Mouse (Mus musculus): ENCODE results near the gene B9d2.
"Not testable (repeated sequence)": the region's sequence is repeated elsewhere in the genome, so short reads cannot be mapped to it uniquely, and the experiment has no call there.

The B9d2 gene

DNA sequence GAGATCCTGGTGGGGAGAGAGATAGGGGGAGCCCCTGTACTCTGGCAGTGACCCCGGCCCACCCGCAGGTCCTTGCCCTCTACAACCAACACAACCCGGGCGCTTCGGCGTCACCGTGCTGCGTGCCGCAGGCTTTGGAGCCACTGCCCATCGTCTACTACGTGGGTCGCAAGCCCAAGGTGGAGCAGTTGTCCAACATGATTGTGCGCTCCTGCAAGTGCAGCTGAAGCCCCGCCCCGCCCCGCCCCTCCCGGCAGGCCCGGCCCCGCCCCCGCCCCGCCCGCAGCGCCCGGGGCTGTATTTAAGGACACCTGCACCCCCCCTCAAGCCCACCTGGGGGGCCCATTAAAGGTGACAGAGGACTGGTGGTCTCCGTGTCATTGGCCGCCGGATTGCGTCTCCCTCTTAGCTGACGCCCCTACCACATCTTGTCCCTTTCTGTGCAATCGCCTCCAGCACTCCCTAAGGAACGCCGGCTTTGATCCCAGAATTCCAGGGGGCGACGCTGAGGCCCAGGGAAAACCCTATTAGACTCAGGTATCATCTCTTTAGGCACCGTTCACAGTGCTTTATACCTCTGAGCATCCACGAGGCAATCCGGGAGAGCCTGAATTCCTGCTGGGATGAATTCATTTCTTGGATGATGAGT lies 24.3 kb downstream of the B9d2 start:
- DNase-seq = no peak

GRCm38 (mm10) chr7:25705801-25706251 lies 25.2 kb downstream of the B9d2 start:
- DNase-seq = no peak

DNA sequence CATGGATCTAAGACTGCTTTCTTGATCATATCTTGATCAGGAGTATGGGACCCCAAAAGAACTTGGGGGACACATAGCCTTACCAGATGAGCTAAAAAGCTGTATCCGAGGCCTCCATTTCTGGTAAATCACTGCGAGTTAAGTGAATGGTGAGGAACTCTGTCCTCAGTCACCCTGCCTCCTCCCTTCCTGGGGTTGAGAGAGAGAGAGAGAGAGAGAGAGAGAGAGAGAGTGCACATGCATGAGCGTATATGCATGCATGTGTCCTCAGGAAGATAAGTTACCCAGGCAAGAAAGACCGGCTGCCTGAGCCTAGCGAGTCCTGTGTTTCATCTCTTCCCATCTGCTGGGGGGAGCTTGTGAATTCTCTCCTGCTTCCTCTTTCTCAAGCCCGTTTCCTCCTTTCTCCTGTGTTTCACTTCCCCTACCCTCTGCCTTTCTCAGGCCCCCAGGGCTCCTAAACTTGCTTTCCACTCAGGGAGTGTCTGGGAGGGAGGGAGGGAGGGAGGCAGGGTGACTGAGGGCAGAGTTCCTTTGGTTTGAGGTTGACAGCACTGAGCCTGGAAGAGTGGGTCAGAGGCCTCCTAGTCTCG lies 26.1 kb downstream of the B9d2 start:
- no peak for DNase-seq

- DNase-seq = no peak
Observed at GRCm38 (mm10) chr7:25707581-25708292, 27.2 kb downstream of the B9d2 start.

DNA sequence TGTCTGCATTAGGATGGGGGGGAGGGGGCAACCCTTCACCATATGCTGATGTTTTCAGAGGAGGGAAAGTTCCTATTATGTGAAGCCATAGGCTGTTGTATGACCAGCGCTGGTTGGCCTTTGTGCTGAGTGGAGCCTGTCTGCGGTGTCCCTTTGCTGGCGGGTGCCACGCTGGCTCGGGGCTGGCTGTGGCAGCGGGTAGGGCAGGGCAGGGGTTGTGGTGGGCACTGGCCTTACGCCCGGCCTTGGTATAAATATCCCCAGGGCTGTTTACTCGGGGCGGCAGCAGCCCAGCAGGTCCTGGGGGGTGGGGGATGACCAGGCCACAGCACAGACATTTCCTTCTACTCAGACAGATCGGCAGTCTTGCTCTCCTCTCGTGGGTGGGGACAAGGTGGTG lies 29.4 kb downstream of the B9d2 start:
- no peak for DNase-seq

GRCm38 (mm10) chr7:25710519-25711130 lies 30.0 kb downstream of the B9d2 start:
- DNase-seq = no peak

- DNase-seq = no peak
Observed at GRCm38 (mm10) chr7:25711165-25711564, 30.6 kb downstream of the B9d2 start.

GRCm38 (mm10) chr7:25711731-25712197 lies 31.2 kb downstream of the B9d2 start:
- DNase-seq = no peak

GRCm38 (mm10) chr7:25712801-25713200 lies 32.2 kb downstream of the B9d2 start:
- no peak for DNase-seq

- no peak for DNase-seq
Observed at GRCm38 (mm10) chr7:25714581-25714980, 34.0 kb downstream of the B9d2 start.

- DNase-seq = no peak
Observed at GRCm38 (mm10) chr7:25715731-25716271, 35.2 kb downstream of the B9d2 start.

DNA sequence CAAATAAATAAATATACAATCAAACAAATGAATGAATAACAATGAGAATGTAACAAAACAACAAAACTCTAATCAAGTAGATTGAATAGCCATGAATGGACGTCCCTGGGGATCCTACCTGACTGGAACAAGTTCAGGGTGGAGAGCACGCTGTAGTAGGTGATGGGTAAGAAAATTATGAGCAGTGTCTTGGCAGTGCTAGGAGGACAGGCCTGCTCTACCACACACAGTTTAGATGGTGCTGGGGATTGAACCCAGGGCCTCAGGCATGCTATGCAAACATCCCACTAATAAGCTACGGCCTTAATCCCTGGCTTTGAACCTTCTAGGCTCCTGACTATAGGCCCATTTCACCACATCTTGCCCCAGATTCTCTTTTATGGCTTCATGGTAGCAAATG lies 36.9 kb downstream of the B9d2 start:
- no peak for DNase-seq

DNA sequence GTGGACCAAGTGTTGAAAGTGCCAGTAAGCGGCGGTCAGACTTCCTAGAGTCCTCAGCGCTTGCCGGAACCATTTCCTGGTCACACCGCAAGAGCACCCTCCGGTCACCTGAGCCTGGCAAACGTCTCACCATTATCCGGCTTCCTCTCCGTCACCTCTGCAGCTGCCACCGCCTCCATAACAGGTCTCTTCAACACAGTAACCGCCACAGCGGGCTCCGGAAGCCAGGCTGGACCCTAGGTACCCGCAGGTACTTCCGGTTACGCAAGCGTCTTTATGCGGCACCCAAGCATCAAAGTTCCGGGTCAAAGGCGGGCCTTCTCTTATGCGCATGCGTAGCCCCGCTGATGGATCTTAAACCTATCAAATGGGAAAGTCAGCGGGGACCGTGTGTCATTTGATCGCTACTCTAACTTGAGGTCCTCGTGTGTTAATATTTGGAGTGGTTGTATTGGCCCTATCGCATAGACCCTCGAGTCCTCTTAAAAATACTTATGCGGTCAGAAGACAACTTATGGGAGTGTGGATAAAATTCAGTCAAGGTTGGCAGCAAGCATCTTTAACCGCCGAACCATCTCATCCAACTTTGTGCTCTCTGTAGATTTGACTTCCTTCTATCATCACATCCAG lies 38.3 kb downstream of the B9d2 start, which contains the start of gene Ccdc97:
TSS of gene Ccdc97 (minus strand) at position 301 of the 630 bp plus-strand sequence.
- DNase-seq = peak; percentile 92

GRCm38 (mm10) chr7:25719761-25720610 lies 39.4 kb downstream of the B9d2 start:
- DNase-seq = peak; percentile 71

- no peak for DNase-seq
Observed at GRCm38 (mm10) chr7:25720760-25721159, 40.2 kb downstream of the B9d2 start.

- not testable (repeated sequence) for DNase-seq
Observed at GRCm38 (mm10) chr7:25721776-25722175, 41.2 kb downstream of the B9d2 start.

GRCm38 (mm10) chr7:25725886-25726285 lies 45.3 kb downstream of the B9d2 start:
- peak; percentile 12 for DNase-seq

GRCm38 (mm10) chr7:25727800-25728199 lies 47.2 kb downstream of the B9d2 start:
- DNase-seq = no peak

GRCm38 (mm10) chr7:25729396-25729795 lies 48.8 kb downstream of the B9d2 start:
- DNase-seq = no peak

DNA sequence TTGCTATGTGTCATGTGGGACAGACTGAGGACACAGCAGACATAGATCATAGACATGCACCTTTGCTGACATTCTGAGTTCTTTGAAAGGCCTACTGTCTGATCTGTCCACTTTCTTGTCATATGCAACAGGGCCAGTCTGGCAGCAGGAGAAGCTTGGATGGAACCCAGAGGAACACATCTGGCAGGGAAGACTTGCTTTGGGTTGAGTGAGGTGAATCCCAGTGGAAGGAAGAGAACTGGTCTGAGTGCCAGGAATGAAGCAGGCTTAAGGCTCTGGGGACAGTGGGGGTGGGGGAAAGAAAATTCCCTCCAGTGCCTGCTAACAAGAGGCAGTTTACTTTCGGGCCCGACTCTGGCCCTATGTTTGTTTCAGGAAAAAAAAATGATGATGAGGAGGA lies 49.3 kb downstream of the B9d2 start:
- DNase-seq = no peak

- no peak for DNase-seq
Observed at GRCm38 (mm10) chr7:25731294-25732055, 50.9 kb downstream of the B9d2 start.

Data from thymus, postnatal 14 days (tissue).